Mouse (Mus musculus) lung, adult 2 months (tissue): ENCODE data around the gene Rgs14.

Experiments
- CTCF ChIP-seq: fragments of 200-500 bp; IDR thresholded peaks from 2 replicates; pipeline ENCODE4 v1.5.1; 2011; ENCODE audit warnings: mild to moderate bottlenecking, low read length, control low read depth; ENCODE audit not compliant: insufficient read depth
- POLR2A ChIP-seq: fragments of 200-500 bp; IDR thresholded peaks from 2 replicates; pipeline ENCODE4 v1.6.1; 2011; ENCODE audit warnings: low read depth, mild to moderate bottlenecking, control low read depth, low read length, borderline replicate concordance; ENCODE audit errors: extremely low read depth

DNA sequence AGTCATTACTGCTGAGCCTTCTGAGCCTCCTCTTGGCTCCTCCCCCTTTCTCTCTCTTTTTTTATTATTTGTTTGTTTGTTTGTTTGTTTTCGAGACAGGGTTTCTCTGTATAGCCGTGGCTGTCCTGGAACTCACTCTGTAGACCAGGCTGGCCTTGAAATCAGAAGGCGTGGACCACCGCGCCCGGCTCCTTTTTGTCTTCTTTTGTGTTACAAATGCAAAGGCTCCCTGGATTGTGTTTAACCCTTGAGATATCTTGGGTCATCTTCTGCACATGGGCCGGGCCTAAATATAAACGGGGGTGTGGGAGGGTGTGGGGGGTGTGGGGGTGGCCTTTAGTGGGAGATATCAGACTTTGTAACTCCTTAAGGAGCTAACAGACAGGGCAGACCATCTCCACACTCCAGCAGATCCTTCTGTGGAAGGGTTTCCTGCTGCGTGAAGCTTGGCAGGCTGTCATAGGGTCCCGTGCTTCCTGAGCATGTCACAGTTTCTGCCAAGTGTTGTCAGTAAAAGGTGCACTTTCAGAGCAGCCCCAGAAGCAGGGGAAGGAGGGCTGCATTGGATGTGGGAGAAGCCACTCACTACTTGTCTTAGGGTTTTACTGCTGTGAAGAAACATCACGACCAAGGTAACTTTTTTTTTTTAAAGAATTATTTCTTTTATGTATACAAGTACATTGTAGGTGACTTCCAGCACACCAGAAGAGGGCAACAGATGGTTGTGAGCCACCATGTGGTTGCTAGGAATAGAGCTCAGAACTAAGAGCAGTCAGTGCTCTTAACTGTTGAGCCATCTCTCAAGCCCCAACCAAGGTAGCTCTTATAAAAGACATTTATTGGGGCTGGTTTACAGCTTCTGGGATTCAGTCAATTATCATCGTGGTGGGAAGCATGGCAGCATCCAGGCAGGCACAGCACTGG is 31.1 kb upstream of the Rgs14 start:
- TF ChIP-seq CTCF, result no peak
- no peak for TF ChIP-seq POLR2A
